Mouse (Mus musculus) midbrain, embryonic 14.5 days (tissue): ENCODE data around the gene Nthl1. TPM values are rescaled to one million over a fixed set of nuclear protein-coding genes. Genes with fewer than 3 reads are reported as not detected.

ENCODE experiments used
- ATAC-seq: fragments of 200-750 bp; cut with Nextera tagmentation; 2 replicates; pipeline ENCODE4 v1.8.0; 2017; ENCODE audit warnings: moderate number of reproducible peaks, moderate library complexity; ENCODE audit not compliant: low FRiP score, low TSS enrichment
- DNase-seq: peaks from one replicate; pipeline ENCODE4 v3.0.0-alpha.2; 2015
- H3K27ac ChIP-seq: fragments of 300-500 bp; sonication (generic); replicated peaks from 2 replicates; pipeline ENCODE4 v1.5.1; 2014; ENCODE audit warnings: mild to moderate bottlenecking, low read depth, low read length, moderate library complexity
- H3K27me3 ChIP-seq: fragments of 300-500 bp; sonication (generic); 2 replicates; pipeline ENCODE4 v1.6.1; 2014; ENCODE audit warnings: low read length, control low read depth, mixed read lengths; ENCODE audit not compliant: control insufficient read depth, insufficient read depth
- H3K36me3 ChIP-seq: fragments of 300-500 bp; sonication (generic); 2 replicates; pipeline ENCODE4 v1.6.1; 2014; ENCODE audit warnings: low read length, control low read depth; ENCODE audit not compliant: control insufficient read depth, insufficient read depth
- H3K4me1 ChIP-seq: fragments of 300-500 bp; sonication (generic); 2 replicates; pipeline ENCODE4 v1.6.1; 2014; ENCODE audit warnings: mild to moderate bottlenecking, antibody characterized with exemption, low read length, control low read depth; ENCODE audit not compliant: control insufficient read depth, insufficient read depth
- H3K4me2 ChIP-seq: fragments of 300-500 bp; sonication (generic); 2 replicates; pipeline ENCODE4 v1.6.1; 2014; ENCODE audit warnings: mild to moderate bottlenecking, low read length, moderate library complexity
- H3K4me3 ChIP-seq: fragments of 300-500 bp; sonication (generic); replicated peaks from 2 replicates; pipeline ENCODE4 v1.5.1; 2014; ENCODE audit warnings: low read depth, low read length
- H3K9ac ChIP-seq: fragments of 300-500 bp; sonication (generic); replicated peaks from 2 replicates; pipeline ENCODE4 v1.6.1; 2014; ENCODE audit warnings: mild to moderate bottlenecking, low read length, moderate library complexity
- H3K9me3 ChIP-seq: fragments of 300-500 bp; sonication (generic); 2 replicates; pipeline ENCODE4 v1.6.1; 2016; ENCODE audit warnings: low read length, control low read depth, mixed read lengths; ENCODE audit not compliant: control insufficient read depth
- WGBS: fragments of 180-500 bp; shearing (Covaris S2); extraction: QIAGEN DNeasy Blood & Tissue Kit; methylation state at CpG from one replicate; pipeline ENCODE4 v1.1.7; 2014; 5-methylcytosine and 5-hydroxymethylcytosine counted together
- microRNA-seq: library from miRNA; unstranded; fragments of <30 nt; microRNA quantifications from one replicate; pipeline ENCODE4, GENCODE M21; 2016
- polyA plus RNA-seq: library from polyadenylated mRNA; unstranded; fragments of >200 nt; fragmentation: Nextera tagmentation; extraction: Ambion mirVana; gene quantifications from 2 replicates; pipeline ENCODE4 v1.2.1, GENCODE M21; 2014

Nthl1 gene
- polyA plus RNA-seq, 1 experiment from 2014 or later = 8.9 TPM

DNA sequence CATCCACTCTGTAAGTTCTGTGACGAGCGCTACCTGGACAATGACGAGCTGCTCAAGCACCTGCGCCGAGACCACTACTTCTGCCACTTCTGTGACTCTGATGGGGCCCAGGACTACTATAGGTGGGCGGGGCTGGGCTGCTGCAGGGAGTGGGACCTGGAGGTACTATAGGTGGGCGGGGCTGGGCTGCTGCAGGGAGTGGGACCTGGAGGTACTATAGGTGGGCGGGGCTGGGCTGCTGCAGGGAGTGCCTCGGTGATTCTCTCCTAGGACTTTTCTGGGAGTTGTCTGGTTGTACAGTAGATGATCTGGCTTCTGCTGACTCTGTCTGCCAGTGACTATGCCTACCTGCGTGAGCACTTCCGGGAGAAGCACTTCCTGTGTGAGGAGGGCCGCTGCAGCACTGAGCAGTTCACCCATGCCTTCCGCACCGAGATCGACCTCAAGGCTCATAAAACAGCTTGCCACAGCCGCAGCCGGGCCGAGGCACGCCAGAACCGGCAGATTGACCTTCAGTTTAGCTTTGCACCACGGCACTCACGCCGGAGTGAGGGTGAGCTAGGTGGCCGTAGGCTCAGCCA lies 45.1 kb downstream of the Nthl1 start:
- no peaks in the 10 kb centered on the region for H3K27me3 ChIP-seq
- 92% methylated on average over 24 of the region's 24 CpGs for WGBS
- no peak overlapping the region for H3K4me2 ChIP-seq
- no peak overlapping the region for H3K9ac ChIP-seq
- no peaks in the 10 kb centered on the region for H3K9me3 ChIP-seq
- H3K4me1 ChIP-seq = no peaks in the 10 kb centered on the region
- DNase-seq = no peak
- no peak for ATAC-seq
- peaks cover 57% of the 10 kb centered on the region for H3K36me3 ChIP-seq
- H3K4me3 ChIP-seq = no peak overlapping the region
- no peak overlapping the region for H3K27ac ChIP-seq

DNA sequence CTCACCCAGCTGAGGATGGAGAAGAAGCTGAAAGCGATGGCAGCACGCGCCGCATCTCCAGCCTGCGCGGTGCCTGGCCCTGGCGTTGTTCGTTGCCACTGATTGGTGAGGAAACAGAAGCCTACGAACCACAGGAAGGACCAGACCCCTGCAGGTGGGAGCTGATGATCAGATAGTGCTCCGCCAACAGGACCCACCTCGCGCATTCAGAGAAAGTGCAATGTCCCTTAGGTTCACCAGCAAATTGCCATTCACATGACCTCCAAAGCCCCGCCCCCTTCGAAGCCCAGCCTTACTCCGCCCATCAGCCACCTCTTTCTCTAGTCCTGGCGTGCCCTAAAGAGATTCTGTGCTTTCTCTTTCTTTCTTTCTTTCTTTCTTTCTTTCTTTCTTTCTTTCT lies 54.0 kb downstream of the Nthl1 start:
- peaks cover 6% of the 10 kb centered on the region for H3K36me3 ChIP-seq
- ATAC-seq (no peak), DNase-seq (no peak)
- peaks cover 24% of the 10 kb centered on the region; the same call in 1 of the 2 replicates for H3K27me3 ChIP-seq
- H3K9me3 ChIP-seq = no peaks in the 10 kb centered on the region
- WGBS = 31% methylated on average over 16 of the region's 16 CpGs
- no peak overlapping the region for H3K4me2 ChIP-seq
- H3K4me1 ChIP-seq = peaks cover 29% of the 10 kb centered on the region
- H3K4me3 ChIP-seq = no peak overlapping the region
- no peak overlapping the region for H3K9ac ChIP-seq
- no peak overlapping the region for H3K27ac ChIP-seq

GRCm38 (mm10) chr17:24687146-24687595 lies 54.7 kb downstream of the Nthl1 start:
- no peak for ATAC-seq
- H3K9me3 ChIP-seq = no peaks in the 10 kb centered on the region
- peaks cover 29% of the 10 kb centered on the region for H3K4me1 ChIP-seq
- H3K9ac ChIP-seq = peak overlapping the region; percentile 31; the same call in 1 of the 2 replicates
- WGBS = 1% methylated on average over 25 of the region's 25 CpGs
- peak overlapping the region; percentile 28 for H3K4me3 ChIP-seq
- H3K27me3 ChIP-seq = peaks cover 24% of the 10 kb centered on the region; the same call in 1 of the 2 replicates
- DNase-seq = peak; percentile 45
- no peak overlapping the region for H3K27ac ChIP-seq
- H3K4me2 ChIP-seq = peak overlapping the region; percentile 75
- H3K36me3 ChIP-seq = peaks cover 2% of the 10 kb centered on the region

DNA sequence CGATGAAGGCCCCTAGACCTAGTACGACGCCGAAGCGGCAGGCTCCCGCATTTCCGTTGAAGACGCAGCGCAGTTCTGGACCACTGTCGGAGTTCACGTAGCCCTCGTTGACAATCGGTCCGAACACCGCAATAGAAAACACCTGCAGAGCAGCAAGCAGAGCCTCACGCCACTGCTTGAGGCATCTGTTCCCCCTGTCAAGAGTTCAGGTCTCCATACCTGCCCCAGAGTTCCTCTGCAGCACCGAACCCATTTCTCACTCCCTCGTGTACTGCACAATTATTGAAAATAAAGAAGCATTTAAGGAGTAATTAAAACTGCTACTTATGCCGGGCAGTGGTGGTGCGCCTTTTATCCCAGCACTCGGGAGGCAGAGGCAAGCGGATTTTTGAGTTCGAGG lies 55.1 kb downstream of the Nthl1 start:
- DNase-seq = no peak
- Histone ChIP-seq H3K36me3 (peaks cover 6% of the 10 kb centered on the region), H3K4me2 (peak overlapping the region; percentile 75), H3K9ac (peak overlapping the region; percentile 31; the same call in 1 of the 2 replicates), H3K9me3 (no peaks in the 10 kb centered on the region), H3K4me1 (peaks cover 29% of the 10 kb centered on the region), H3K27ac (no peak overlapping the region), H3K27me3 (peaks cover 24% of the 10 kb centered on the region; the same call in 1 of the 2 replicates), H3K4me3 (peak overlapping the region; percentile 28)
- no peak for ATAC-seq
- WGBS = 20% methylated on average over 23 of the region's 23 CpGs

Small RNA genes within 50 kb of the gene (microRNA-seq; reads per million reads assigned to microRNA genes)
- not detected for gene Gm24589

Other genes starting within 250 kb of the Nthl1 start
- 331 and 345 TPM in 2 replicates for gene Rnps1, start 218.1 kb upstream of the Nthl1 start, polyA plus RNA-seq
- gene Eci1, start 206.0 kb upstream of the Nthl1 start, polyA plus RNA-seq = 26.9 and 27.7 TPM in 2 replicates
- gene Dnase1l2, start 189.6 kb upstream of the Nthl1 start, polyA plus RNA-seq = 4.2 and 6.1 TPM in 2 replicates
- 22.7 and 22.8 TPM in 2 replicates for gene E4f1, start 162.4 kb upstream of the Nthl1 start, polyA plus RNA-seq
- gene Pgp, start 162.3 kb upstream of the Nthl1 start, polyA plus RNA-seq = 60.5 and 62.7 TPM in 2 replicates
- 0.45 TPM in 1 of 2 replicates, not detected in the other for gene Bricd5, start 158.8 kb upstream of the Nthl1 start, polyA plus RNA-seq
- gene Mlst8, start 153.6 kb upstream of the Nthl1 start, polyA plus RNA-seq = 36.2 and 43.0 TPM in 2 replicates
- gene Caskin1, start 144.1 kb upstream of the Nthl1 start, polyA plus RNA-seq = 34.8 and 37.5 TPM in 2 replicates
- 86.2 and 90.8 TPM in 2 replicates for gene Traf7, start 104.7 kb upstream of the Nthl1 start, polyA plus RNA-seq
- 4.9 and 6.5 TPM in 2 replicates for gene Rab26, start 98.5 kb upstream of the Nthl1 start, polyA plus RNA-seq
- gene Pkd1, start 82.8 kb upstream of the Nthl1 start, polyA plus RNA-seq = 18.0 and 28.3 TPM in 2 replicates
- gene Tsc2, start 50 bp upstream of the Nthl1 start, polyA plus RNA-seq = 79.5 and 89.5 TPM in 2 replicates
- gene Slc9a3r2, start 17.6 kb downstream of the Nthl1 start, polyA plus RNA-seq = 36.7 and 39.2 TPM in 2 replicates
- not detected in 2 replicates for gene Npw, start 25.8 kb downstream of the Nthl1 start, polyA plus RNA-seq
- 22.8 and 24.5 TPM in 2 replicates for gene Zfp598, start 37.0 kb downstream of the Nthl1 start, polyA plus RNA-seq
- 147 and 169 TPM in 2 replicates for gene Syngr3, start 57.3 kb downstream of the Nthl1 start, polyA plus RNA-seq
- gene Gfer, start 63.5 kb downstream of the Nthl1 start, polyA plus RNA-seq = 35.9 and 38.3 TPM in 2 replicates
- 1.8 and 1.9 TPM in 2 replicates for gene Noxo1, start 63.6 kb downstream of the Nthl1 start, polyA plus RNA-seq
- 68.0 and 73.0 TPM in 2 replicates for gene Tbl3, start 75.0 kb downstream of the Nthl1 start, polyA plus RNA-seq
- gene Rnf151, start 85.4 kb downstream of the Nthl1 start, polyA plus RNA-seq = 0.32 TPM in 1 of 2 replicates, not detected in the other
- 814 and 824 TPM in 2 replicates for gene Rps2, start 85.4 kb downstream of the Nthl1 start, polyA plus RNA-seq
- gene Ndufb10, start 91.8 kb downstream of the Nthl1 start, polyA plus RNA-seq = 282 and 319 TPM in 2 replicates
- not detected in 2 replicates for gene Rpl3l, start 95.1 kb downstream of the Nthl1 start, polyA plus RNA-seq
- gene Msrb1, start 104.0 kb downstream of the Nthl1 start, polyA plus RNA-seq = 19.7 and 20.1 TPM in 2 replicates
- not detected in 2 replicates for gene Hs3st6, start 120.3 kb downstream of the Nthl1 start, polyA plus RNA-seq
- gene Meiob, start 171.6 kb downstream of the Nthl1 start, polyA plus RNA-seq = not detected in 2 replicates
- gene Hagh, start 207.5 kb downstream of the Nthl1 start, polyA plus RNA-seq = 55.4 and 71.0 TPM in 2 replicates
- 18.0 and 18.9 TPM in 2 replicates for gene Fahd1, start 217.7 kb downstream of the Nthl1 start, polyA plus RNA-seq
- gene Igfals, start 233.3 kb downstream of the Nthl1 start, polyA plus RNA-seq = 0.18 TPM in 1 of 2 replicates, not detected in the other